Mouse (Mus musculus): ENCODE results near the gene Hexb. TPM values are rescaled to one million over a fixed set of nuclear protein-coding genes. Genes with fewer than 3 reads are reported as not detected.
"Not testable (repeated sequence)": the region's sequence is repeated elsewhere in the genome, so short reads cannot be mapped to it uniquely, and the experiment has no call there.

Gene Hexb
- polyA plus RNA-seq, 1 experiment: 35.7 TPM

- 74% methylated on average over 2 of the region's 2 CpGs for WGBS
- Histone ChIP-seq H3K27ac (ENCODE audit: control insufficient read depth, insufficient read depth, low read depth, low read length, poor library complexity) (no peak overlapping the region), H3K4me1 (ENCODE audit: control insufficient read depth, insufficient read depth, low read length) (peaks cover 4% of the 10 kb centered on the region; the same call in 1 of the 2 replicates), H3K4me3 (replicated peaks; ENCODE audit: control insufficient read depth, low read depth, low read length) (no peak overlapping the region)
- TF ChIP-seq POLR2A (IDR thresholded peaks at IDR 0.05; ENCODE audit: borderline replicate concordance, control insufficient read depth, low read depth, low read length) (no peak), CTCF (IDR thresholded peaks at IDR 0.05; ENCODE audit: control insufficient read depth, insufficient read depth, low read length) (no peak)
Observed at GRCm38 (mm10) chr13:97184168-97184567, 14.0 kb downstream of the Hexb start.

- no peak for TF ChIP-seq CTCF (IDR thresholded peaks at IDR 0.05; ENCODE audit: control insufficient read depth, insufficient read depth, low read length)
- TF ChIP-seq POLR2A (IDR thresholded peaks at IDR 0.05; ENCODE audit: borderline replicate concordance, control insufficient read depth, low read depth, low read length): no peak
- WGBS: 82% methylated on average over 4 of the region's 4 CpGs
- H3K4me3 ChIP-seq (replicated peaks; ENCODE audit: control insufficient read depth, low read depth, low read length): no peak overlapping the region
- H3K4me1 ChIP-seq (ENCODE audit: control insufficient read depth, insufficient read depth, low read length): peaks cover 4% of the 10 kb centered on the region; the same call in 1 of the 2 replicates
- H3K27ac ChIP-seq (ENCODE audit: control insufficient read depth, insufficient read depth, low read depth, low read length, poor library complexity): no peak overlapping the region
Observed at GRCm38 (mm10) chr13:97182821-97183220, 15.3 kb downstream of the Hexb start.

- no peak overlapping the region for H3K27ac ChIP-seq (ENCODE audit: control insufficient read depth, insufficient read depth, low read depth, low read length, poor library complexity)
Observed at GRCm38 (mm10) chr13:97180113-97180828, 17.9 kb downstream of the Hexb start.

GRCm38 (mm10) chr13:97178943-97179342, 19.2 kb downstream of the Hexb start:
- H3K27ac ChIP-seq (ENCODE audit: control insufficient read depth, insufficient read depth, low read depth, low read length, poor library complexity): no peak overlapping the region
- TF ChIP-seq CTCF (IDR thresholded peaks at IDR 0.05; ENCODE audit: control insufficient read depth, insufficient read depth, low read length) (no peak), POLR2A (IDR thresholded peaks at IDR 0.05; ENCODE audit: borderline replicate concordance, control insufficient read depth, low read depth, low read length) (no peak)
- H3K4me3 ChIP-seq (replicated peaks; ENCODE audit: control insufficient read depth, low read depth, low read length): no peak overlapping the region
- no peaks in the 10 kb centered on the region for H3K4me1 ChIP-seq (ENCODE audit: control insufficient read depth, insufficient read depth, low read length)
- 88% methylated on average over 7 of the region's 7 CpGs for WGBS

More at GRCm38 (mm10) chr13:97180113-97180828, 17.9 kb downstream of the Hexb start:
- TF ChIP-seq CTCF (IDR thresholded peaks at IDR 0.05; ENCODE audit: control insufficient read depth, insufficient read depth, low read length): no peak
- H3K4me1 ChIP-seq (ENCODE audit: control insufficient read depth, insufficient read depth, low read length): no peaks in the 10 kb centered on the region
- WGBS: 86% methylated on average over 6 of the region's 6 CpGs
- H3K4me3 ChIP-seq (replicated peaks; ENCODE audit: control insufficient read depth, low read depth, low read length): no peak overlapping the region

GRCm38 (mm10) chr13:97176731-97177130, 21.4 kb downstream of the Hexb start:
- Histone ChIP-seq H3K27ac (ENCODE audit: control insufficient read depth, insufficient read depth, low read depth, low read length, poor library complexity) (no peak overlapping the region), H3K4me1 (ENCODE audit: control insufficient read depth, insufficient read depth, low read length) (no peaks in the 10 kb centered on the region), H3K4me3 (replicated peaks; ENCODE audit: control insufficient read depth, low read depth, low read length) (no peak overlapping the region)
- 84% methylated on average over 5 of the region's 5 CpGs for WGBS
- TF ChIP-seq CTCF (IDR thresholded peaks at IDR 0.05; ENCODE audit: control insufficient read depth, insufficient read depth, low read length): no peak
- TF ChIP-seq POLR2A (IDR thresholded peaks at IDR 0.05; ENCODE audit: borderline replicate concordance, control insufficient read depth, low read depth, low read length): no peak

DNA sequence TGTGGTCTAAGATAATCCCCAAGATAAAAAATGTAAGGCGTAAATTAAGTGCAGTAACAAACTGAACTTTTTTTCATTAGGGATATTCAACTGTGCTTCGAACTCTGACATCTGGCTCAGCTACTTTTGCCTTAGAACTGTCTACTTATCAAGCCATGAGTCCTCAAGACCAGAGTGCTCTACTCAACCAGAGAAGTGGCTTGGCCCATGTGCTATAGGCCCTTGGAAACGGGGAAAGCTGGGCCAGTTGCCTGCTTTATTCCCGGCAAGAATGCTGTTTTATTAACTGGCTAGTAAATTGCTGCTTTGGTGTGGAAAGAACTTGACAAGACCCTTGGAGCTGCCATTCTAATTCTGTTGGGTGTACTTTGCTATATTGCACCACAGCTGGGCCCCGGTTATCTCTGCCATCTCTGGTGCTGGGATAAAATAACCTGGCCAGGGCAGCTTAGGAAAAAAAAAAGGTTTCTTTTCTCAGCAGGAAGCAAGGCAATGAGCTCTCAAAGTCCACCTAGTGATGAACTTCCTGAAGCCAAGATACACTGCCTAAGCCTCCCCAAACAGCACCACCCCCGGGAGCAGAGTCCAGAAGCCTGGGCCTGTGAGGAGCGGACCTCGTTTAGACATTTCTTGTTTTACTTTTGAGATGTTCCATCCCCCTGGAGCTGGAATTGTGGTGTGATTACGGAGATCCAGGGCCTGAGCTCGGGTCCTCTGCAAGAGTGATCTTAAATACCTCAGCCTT, 22.5 kb downstream of the Hexb start:
- Histone ChIP-seq H3K27ac (ENCODE audit: control insufficient read depth, insufficient read depth, low read depth, low read length, poor library complexity) (no peak overlapping the region), H3K4me3 (replicated peaks; ENCODE audit: control insufficient read depth, low read depth, low read length) (no peak overlapping the region), H3K4me1 (ENCODE audit: control insufficient read depth, insufficient read depth, low read length) (no peaks in the 10 kb centered on the region)
- 86% methylated on average over 10 of the region's 10 CpGs for whole genome bisulfite sequencing
- TF ChIP-seq CTCF (IDR thresholded peaks at IDR 0.05; ENCODE audit: control insufficient read depth, insufficient read depth, low read length) (no peak), POLR2A (IDR thresholded peaks at IDR 0.05; ENCODE audit: borderline replicate concordance, control insufficient read depth, low read depth, low read length) (no peak)

- 56% methylated on average over 4 of the region's 4 CpGs for WGBS
- Histone ChIP-seq H3K4me3 (replicated peaks; ENCODE audit: control insufficient read depth, low read depth, low read length) (no peak overlapping the region), H3K27ac (ENCODE audit: control insufficient read depth, insufficient read depth, low read depth, low read length, poor library complexity) (no peak overlapping the region), H3K4me1 (ENCODE audit: control insufficient read depth, insufficient read depth, low read length) (no peaks in the 10 kb centered on the region)
- TF ChIP-seq POLR2A (IDR thresholded peaks at IDR 0.05; ENCODE audit: borderline replicate concordance, control insufficient read depth, low read depth, low read length) (no peak), CTCF (IDR thresholded peaks at IDR 0.05; ENCODE audit: control insufficient read depth, insufficient read depth, low read length) (peak; percentile 42)
Observed at GRCm38 (mm10) chr13:97145834-97146233, 52.3 kb downstream of the Hexb start.

DNA sequence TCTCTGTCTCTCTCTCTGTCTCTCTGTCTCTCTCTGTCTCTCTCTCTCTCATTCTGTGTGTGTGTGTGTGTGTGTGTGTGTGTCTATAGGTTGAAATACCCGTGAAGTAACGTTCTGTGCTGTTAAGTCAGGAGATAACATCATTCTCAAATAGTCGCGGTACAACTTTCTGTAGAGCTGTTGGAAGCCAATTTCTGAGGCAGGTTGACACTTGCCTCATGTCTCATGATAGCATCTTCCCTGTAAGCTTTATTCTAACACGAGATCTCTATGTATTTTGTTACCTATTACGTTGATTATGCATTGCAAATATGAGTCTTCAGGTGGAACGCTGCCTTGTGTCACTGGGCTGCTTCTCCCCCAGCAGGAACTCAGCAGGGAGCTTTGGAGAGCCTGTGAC, 55.8 kb downstream of the Hexb start:
- H3K4me1 ChIP-seq (ENCODE audit: control insufficient read depth, insufficient read depth, low read length): no peaks in the 10 kb centered on the region
- no peak overlapping the region for H3K27ac ChIP-seq (ENCODE audit: control insufficient read depth, insufficient read depth, low read depth, low read length, poor library complexity)
- H3K4me3 ChIP-seq (replicated peaks; ENCODE audit: control insufficient read depth, low read depth, low read length): no peak overlapping the region
- 84% methylated on average over 7 of the region's 7 CpGs for WGBS
- TF ChIP-seq CTCF (IDR thresholded peaks at IDR 0.05; ENCODE audit: control insufficient read depth, insufficient read depth, low read length) (no peak), POLR2A (IDR thresholded peaks at IDR 0.05; ENCODE audit: borderline replicate concordance, control insufficient read depth, low read depth, low read length) (no peak)

- H3K4me3 ChIP-seq (replicated peaks; ENCODE audit: control insufficient read depth, low read depth, low read length): peak overlapping the region; percentile 83
- WGBS: 28% methylated on average over 8 of the region's 8 CpGs
- not testable (repeated sequence) for H3K27ac ChIP-seq (ENCODE audit: control insufficient read depth, insufficient read depth, low read depth, low read length, poor library complexity); H3K4me1 ChIP-seq (ENCODE audit: control insufficient read depth, insufficient read depth, low read length)
Observed at GRCm38 (mm10) chr13:97138404-97138931, 59.7 kb downstream of the Hexb start.

Data from bone marrow, adult 2 months (tissue).